Mouse (Mus musculus) kidney, adult 8-10 months (tissue): ENCODE measurements around the gene Nrip2.
"Not testable (repeated sequence)": the region's sequence is repeated elsewhere in the genome, so short reads cannot be mapped to it uniquely, and the experiment has no call there.

ENCODE experiments used
- DNase-seq, 2 experiments: peaks; one replicate each; pipeline ENCODE4 v3.0.0; 2022

Gene Nrip2

DNA sequence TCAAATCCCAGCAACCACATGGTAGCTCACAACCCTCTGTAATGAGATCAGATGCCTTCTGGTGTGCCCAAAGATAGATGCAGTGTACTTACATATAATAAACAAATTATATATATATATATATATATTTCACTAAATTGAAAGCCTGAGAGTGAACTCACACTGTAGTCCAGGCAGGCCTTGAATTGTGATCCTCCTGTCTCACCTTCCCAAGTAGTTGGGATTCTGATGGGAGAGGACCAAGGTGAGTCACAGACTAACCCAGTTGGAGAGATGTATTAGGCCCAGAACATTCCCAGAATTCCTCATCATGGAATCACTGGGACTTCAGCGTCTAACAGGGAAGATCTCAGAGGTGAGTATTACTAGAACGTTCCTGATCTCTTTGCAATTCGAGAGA, at the start of gene Nrip2:
TSS of gene Nrip2 (plus strand) at position 301 of the 400 bp plus-strand sequence.
- DNase-seq, result no peak

DNA sequence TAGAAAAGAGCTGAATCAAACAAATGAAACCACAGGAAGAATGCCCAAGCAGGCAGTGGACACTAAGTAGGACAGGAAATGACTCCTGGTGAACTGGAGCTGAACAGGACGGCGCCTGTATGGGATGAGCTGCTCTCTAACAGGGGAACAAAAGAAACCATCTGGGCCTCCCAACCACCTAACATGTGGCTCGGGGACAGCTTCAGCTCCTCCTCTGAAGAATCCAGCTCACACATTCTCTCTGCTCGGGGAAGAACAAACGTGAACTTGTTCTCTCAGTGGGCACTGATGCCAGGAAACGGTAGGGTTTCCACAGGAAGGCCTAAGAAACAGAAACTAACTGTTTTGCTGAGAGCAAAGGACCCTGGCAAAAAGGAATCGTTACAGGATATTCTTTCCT, 49.4 kb upstream of the Nrip2 start:
- DNase-seq, result no peak

DNA sequence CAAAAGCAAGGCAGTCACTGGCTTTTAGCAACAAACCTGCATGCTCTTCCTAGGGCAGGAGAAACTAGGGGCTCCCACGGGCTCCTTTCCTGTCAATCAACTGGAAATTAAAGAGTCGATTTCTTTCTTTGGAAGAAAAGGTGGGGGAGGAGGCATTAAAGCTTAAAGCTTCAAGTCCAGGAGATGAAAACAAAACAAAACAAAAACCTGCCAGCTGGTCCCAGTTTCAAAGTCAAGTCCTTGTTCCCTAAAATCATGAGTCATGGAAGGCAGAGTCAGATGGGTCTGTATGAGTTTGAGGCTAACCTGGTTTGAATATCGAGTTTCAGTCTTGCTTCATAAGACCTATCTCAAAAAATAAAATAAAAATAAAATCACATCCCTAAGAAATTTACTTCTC, 45.0 kb upstream of the Nrip2 start:
- DNase-seq, result no peak

DNA sequence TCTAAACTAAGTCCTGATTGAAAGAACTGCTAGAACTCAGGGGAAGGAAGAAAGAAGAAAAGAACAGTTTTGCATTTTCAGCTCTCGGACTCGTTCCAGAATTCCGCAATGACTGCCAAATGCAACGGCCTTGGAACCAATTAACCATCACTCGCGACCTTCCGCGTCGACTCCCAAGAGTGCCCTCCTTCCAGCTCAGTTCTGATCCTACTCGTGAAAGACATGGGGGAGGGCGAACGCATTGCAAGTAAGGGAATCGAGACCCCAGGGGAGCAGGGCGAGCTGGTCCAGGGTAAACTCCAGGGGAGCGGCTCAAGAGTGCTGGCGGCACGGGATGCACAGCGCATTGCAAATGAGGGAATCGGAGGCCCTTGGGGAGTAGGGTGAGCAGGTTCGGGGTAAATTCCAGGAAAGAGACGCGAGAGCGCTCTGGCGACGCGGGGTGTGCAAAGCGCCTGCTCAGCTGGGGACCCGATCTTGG, 43.9 kb upstream of the Nrip2 start:
- peak; percentile 55 to 70 for DNase-seq

DNA sequence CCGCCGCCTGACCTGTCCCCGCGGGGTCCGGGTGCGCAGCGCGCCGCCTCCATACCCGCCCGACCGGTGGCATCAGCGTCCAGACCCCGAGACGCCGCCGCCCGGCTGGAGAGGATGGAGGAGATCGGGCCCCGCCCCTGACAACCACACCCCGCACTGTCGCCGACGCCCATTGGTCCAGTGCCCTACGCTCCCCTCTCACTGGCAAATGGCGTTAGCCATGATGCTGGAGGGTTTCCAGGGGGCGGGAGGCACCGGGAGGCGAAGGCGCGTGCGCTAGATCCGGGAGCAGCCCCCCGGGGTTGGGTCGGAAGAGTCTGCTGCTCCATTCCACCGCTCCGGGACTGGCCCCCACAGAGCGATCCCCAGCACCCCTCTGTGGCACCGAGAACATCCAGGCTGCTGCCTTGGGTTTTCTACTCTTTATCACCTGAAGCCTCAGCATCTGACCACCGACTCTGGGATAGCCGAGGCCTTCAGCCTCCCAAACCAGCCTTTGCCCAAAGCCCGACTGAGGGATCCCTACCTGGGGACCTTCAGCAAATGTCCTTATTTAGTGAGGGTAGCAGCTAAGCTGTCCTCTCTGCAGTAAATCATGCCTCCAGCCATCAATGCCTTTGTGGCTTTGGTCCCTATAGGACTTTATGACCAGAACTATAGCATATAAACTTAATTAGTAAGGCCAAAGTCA, 43.2 kb upstream of the Nrip2 start, which contains the start of gene Tulp3:
TSS of gene Tulp3 (minus strand) at position 126 of the 691 bp plus-strand sequence.
- peak; percentile 94 to 95 for DNase-seq

DNA sequence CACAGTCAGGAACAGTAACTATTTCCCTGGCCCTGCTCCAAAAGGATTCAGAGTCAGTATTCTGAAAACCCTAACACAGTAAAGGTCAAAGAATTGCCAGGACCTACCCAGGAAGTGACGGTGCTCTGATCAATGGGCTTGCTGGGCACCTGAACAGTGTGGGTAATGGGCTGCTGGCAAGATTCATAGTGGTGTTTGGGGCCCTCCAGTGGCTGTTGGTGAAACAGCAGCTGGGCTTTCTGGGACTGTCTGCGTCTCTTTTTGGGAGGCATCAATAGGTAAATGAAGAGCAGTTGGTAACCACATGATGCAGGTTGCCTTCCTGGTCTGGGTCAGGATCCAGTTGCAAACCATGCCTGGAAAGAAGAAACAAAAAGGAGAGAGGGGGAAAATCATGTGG, 40.1 kb upstream of the Nrip2 start:
- DNase-seq, result peak in 1 of 2 experiments; percentile 77

DNA sequence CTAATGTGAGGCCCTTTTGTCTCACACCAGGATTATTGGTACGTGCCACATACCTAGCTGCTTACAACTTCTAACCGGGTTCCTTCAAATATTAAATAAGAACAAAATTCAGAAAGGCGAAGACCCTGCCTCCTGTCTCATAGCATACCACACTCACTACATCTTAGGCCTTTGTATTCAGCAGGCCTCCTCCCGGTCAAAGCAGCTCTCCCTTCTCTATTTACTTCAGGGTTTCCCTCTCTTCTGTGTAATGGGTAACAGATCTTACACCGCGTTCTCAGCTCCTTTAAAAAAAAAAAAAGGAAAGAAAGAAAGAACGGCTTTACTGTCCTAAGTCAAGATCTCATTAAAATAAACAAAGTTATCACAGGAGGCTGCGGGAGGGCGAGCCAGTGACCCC, 37.2 kb upstream of the Nrip2 start:
- DNase-seq, result no peak

DNA sequence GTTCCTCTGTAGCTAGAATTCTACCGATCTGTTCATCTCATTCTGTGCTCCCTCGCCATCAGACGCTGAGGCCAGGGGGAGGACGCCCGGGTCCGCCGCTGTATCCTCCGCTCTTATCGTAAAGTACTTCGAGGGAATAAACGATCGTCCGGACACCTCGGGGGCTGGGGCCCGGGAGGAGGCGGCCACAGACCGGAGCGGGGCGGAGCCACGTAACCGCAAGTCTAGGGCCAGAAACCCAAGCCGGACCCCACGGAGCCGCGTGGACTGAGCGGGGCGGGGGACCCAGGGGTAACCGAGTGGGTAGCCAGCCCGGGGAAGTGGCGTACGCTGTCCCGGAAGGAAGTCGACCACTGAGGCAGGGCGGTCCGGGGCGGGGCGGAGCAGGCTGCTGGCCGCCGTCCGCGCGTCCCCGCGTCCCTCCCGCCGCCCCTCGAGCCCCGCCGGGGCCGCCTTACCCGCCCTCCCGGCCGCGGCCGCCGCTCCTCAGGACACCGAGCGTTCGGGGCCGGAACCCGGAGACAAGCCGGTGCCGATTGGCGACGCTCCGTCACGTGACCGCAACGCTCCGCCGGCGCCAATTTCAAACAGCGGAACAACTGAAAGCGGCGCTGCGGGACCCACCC, 36.6 kb upstream of the Nrip2 start, which contains the start of the genes Rhno1 and Foxm1:
TSS of gene Rhno1 (minus strand) at position 531 of the 626 bp plus-strand sequence.
TSS of gene Foxm1 (plus strand) at position 587 of the 626 bp plus-strand sequence.
- peak; percentile 82 for DNase-seq

DNA sequence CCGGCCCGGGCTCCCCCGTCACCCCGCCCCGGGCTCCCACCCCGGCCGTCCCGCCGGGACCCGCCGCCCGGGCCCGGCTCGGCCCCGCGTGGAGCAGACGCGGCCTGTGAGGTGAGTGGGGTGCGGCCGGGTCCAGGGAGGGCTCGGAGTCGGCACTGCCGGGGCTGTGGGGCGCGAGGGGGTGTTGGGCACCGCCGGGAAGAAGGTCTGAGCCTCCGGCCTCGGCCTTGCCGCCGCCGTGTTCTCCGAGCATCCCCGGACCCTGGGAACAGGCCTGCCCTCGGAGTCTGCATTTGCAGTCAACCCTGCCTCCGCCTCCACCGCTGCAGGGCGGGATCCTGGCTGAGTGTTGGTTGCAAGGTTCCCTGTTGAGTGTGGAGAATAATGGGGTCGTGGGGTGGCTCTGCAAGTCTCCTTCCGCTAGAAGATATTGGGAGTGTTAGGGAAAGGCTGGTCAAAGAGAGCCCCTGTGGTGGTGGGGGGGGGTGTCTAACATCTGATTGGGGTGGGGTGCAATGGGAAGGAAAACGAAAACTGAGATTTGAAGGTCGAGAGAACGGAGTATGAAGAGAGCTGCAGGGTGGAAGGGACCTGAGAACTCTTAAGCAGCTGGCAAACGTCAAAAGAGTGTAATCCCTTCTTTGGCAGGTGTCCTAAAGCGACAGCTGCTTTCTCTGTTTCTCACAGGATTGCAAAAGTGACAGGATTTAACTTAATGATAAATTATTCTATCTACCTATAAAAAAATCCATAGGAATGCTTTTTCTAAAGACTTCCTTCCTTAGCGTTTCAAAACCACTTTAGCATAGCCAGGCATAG, 35.9 kb upstream of the Nrip2 start:
- DNase-seq, result no peak

DNA sequence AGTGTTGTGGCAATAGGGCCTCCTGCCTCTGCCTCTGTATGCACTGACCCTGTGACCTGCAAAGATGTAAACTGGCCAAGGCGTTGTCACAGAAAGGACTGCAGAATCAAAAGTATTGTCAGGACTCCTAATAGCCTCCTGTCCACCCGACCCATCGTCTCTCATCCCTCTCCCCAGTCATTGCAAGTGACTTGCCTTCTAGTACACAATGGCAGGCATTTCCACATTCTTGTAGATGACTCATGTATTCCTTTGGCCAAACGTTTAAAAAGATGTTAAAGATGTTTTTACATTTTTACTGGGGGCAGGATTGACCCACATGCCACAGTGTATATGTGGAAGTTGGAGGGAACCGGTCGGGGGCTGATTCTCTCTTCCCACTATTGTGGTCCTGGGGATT, 34.4 kb upstream of the Nrip2 start:
- DNase-seq, result no peak

DNA sequence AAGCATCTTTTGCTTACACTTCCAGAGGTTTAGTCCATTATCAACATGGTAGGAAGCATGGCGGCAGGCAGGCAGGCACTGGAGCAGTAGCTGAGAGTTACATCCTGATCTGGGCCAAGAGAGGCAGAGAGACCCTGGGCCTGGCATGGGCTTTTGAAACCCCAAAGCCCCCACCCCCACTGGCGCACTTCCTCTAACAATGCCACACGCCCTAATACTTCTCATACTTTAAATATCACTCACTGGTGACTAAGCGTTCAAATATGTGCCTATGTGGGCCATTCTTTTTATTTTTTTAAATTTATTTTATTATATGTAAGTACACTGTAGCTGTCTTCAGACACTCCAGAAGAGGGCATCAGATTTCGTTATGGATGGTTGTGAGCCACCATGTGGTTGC, 32.6 kb upstream of the Nrip2 start:
- no peak for DNase-seq

DNA sequence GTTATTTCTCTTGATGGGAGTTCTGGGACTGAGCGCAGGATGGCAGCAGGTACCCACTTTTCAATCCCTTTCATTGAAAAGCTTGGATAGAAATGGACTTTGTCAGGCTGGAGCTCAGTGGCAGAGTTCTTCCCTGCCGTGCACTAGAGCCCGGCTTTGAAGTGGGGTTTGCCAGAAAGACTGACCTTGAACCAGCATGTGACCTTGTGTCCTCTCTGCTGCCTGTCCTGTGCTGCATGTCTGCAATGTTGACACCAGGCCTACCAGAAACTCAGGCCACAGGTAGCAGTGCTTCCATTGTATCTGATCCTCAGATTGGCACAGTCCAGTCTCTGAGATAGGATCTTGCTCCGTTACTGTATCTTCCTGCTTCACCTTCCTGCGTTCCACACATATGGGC, 29.1 kb upstream of the Nrip2 start:
- DNase-seq, result no peak

DNA sequence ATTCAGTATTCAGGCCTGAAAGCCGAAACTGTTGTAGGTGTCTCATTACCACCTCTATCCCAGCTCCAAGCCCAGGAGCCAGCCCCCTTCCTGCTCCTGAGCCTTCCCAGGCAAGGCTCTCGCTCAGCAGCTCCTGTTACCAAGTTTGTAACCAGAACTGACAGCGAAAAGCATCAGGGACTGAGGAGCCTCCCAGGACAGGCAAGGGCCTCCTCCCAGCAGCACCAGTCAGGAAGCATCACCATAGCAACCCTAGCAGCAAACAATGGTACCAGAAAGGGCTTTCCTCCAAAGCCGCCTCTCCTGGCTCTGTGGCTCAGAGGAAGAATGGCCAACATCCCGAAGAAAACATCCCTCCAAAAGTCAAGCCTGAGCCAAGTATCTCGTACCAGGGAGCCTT, 23.9 kb upstream of the Nrip2 start, which contains the start of the genes Tex52 and Gm44596:
TSS of gene Tex52 (plus strand) at position 265 of the 400 bp plus-strand sequence.
TSS of gene Gm44596 (plus strand) at position 312 of the 400 bp plus-strand sequence.
- no peak for DNase-seq

DNA sequence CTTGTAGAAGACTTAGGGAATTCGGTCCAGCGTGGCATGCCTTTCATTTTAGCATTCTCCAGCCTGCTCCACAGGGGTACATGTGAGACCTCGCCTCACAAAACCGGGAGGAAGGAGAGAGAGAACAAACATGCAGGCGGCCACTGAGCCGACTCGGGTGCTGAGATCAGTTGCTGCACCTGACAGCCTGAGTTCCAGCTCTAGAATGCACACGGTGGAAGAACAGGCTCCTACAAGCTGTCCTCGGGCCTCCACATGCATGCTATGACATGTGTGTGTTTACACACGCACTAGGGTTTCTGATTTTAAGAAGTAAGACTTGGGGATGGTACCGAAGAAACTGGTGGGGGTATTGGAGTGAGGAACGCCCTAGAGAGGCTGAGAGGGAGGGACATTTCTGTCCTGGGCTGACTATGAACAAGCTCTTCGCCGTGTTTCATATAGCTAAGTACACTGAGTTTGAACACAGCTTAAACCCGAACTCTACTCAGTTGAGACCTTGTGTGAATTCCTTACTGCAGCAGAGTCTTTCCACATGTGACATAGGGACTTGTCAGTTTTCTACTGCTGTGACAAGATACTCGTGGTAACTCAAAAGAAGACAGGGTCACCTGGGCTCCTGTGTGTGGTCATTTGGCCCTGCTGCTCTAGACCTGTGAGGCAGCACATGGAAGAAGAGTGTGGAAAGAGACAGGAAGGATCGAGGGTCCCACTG, 22.6 kb upstream of the Nrip2 start:
- DNase-seq, result no peak

DNA sequence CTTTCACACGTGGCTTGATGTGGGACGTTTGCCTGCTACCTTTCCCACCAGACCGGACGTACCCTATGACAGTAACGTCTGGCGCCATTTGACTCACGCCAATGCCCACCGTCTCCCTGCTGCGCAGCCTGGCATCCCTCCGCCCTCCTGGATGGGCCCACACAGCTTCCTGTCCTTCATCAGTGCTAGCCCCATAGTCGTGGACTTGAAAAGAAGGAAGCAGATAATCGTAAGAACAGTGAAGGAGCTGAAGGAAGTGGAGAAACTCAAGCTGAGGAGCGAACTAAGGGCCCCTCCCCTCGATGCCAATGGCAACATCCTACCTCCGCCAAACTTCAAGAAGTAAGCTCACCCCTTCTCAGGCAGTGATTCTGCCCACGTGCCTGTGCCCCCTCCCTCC, 19.5 kb upstream of the Nrip2 start:
- no peak for DNase-seq

DNA sequence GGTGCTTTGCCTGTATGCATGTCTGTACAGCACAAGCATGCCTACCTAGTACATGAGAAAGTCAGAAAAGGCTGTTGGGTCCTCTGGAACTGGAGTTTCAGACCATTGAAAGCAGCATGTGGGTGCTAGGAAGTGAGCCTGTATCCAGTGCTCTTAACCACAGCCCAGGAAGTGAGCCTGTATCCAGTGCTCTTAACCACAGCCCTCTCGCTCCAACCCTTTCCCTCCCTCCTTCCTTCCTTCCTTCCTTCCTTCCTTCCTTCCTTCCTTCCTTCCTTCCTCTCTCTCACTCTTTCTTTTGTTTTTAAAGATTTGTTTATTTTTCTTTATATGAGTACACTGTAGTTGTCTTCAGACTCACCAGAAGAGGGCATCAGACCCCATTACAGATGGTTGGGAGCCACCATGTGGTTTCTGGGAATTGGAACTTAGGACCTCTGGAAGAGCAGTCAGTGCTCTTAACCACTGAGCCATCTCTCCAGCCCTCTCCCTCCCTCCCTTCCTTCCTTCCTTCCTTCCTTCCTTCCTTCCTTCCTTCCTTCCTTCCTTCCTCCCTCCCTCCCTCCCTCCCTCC, 18.4 kb upstream of the Nrip2 start:
- not testable (repeated sequence) for DNase-seq

DNA sequence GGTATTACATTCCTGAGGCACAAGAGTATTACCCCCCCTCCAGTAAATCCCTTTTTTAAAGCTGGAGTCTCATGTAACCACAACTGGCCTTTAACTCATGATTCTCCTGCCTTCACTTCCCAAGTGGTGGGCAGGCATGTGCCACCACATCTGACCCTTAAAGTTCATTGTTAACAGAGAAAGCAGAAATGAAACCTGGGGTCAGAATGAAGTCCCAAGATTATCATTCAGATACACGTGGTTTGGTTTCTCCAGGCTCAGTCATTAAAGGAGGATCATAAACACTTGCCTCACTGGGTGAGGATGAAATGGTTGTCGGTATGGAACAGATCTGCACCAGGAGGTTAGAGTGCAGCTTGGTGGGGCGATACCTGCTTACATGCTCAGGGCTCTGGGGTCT, 17.8 kb upstream of the Nrip2 start:
- no peak for DNase-seq

DNA sequence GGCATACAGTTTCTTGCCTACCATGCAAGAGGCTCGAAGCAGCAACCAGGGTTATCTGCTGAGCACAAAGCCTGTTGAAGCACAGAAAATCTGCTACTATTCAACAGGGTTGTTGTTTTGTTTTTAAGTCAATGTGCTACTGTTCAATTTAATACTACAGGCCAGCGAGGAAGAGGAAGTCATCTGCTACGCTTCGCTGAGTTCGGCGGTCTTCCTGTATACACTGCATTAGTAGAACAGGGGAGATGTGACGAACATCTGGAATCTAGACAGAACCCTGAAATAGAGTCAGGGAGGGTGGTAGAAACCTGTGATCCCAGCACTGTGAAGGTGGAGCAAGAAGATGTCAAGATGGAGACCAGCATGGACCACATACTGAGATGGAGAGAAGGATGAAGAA, 15.3 kb upstream of the Nrip2 start:
- DNase-seq, result no peak

DNA sequence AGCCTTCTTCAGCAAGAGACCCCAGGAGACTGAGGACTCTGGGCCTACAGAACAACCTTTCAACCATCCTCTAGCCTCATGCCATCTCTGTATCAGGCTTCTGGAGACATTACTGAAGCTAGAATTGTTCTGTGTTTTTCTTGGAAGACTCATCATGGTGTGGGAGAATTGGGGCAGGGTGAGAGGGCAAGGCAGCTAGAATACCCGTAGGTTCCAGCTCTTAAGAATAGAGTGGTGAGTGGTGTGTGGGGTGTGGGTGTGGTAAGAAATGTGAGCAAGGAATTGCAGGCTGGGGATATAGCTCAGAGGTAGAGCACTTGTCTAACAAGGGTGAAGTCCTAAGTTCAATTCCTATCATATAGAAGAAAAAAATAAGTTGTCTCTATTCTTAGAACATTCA, 14.1 kb upstream of the Nrip2 start:
- no peak for DNase-seq

DNA sequence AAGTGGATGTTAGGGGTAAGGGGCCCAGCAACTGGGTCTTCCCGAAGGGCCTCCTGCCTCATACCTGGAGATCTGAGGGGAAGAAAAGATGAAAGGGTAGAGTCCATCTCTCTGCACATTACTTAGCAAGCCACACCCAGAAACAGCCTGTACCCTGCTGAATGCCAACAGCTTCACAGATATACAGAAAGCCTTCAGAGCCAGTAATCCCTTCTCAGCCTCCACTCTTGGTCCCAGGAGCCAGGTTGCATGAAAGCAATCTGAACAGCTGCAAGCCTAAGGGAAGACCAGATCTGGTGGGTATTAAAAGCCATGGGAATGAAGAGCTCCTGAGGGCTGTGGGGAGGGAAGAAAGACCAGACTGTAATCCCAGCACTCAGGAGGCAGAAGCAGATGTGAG, 9.9 kb upstream of the Nrip2 start:
- no peak for DNase-seq

DNA sequence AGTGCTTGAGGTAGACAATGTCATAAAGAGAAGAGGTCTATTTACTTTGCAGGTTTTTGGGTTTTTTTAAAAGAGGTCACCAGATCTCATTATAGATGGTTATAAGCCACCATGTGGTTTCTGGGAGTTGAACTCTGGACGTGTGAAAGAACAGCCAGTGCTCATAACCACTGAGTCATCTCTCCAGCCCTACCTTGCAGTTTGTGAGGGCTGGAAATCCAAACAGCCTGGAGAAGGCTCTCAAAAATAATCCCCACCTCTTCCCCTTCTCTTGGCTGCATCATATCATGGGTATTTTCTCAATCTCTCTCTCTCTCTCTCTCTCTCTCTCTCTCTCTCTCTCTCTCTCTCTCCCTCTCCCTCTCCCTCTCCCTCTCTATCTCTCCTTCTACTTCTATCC, 8.4 kb upstream of the Nrip2 start:
- DNase-seq, result no peak

DNA sequence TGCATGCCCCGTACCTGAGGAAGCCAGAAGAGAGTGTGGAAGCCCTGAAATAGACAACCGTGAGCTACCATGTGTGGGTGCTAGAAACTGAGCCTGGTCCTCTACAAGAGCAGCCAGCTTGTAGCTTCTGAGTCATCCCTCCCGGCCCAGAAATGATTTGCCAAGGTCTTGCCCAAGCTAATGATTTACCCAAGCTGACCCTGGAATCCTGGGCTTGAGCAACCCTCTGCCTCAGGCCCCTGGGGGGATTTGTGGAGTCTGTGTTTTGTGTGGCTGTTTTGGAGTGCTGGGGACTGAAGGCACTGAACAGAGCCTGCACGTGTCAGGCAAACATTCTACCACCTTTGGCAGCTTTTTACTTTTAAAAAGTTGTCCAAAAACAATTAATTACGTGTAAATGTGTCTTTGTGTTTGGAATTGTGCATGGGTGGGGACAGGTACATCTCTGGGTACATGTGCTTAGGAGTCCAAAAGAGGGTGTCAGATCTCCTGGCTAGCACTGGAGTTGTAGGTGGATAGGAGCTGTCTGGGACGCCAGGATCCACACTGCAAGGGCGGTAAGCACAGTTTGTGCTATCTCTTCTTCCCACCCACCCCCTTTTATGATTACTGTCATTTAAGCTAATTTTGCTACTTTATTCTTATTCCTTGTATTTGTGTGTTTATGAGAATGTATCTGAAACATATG, 1.4 kb upstream of the Nrip2 start:
- DNase-seq, result peak; percentile 80 to 81
